Mouse (Mus musculus): ENCODE measurements around the gene Scp2.
A peak's percentile ranks its signal among the peaks of the same experiment; 100 is the strongest.

The Scp2 gene

GRCm38 (mm10) chr4:108059601-108060379 lies 85.0 kb downstream of the Scp2 start:
- no peak for DNase-seq (ENCODE audit: low read depth, low spot score)

GRCm38 (mm10) chr4:108058166-108058565 lies 86.6 kb downstream of the Scp2 start:
- DNase-seq (ENCODE audit: low read depth, low spot score) = no peak

- DNase-seq (ENCODE audit: low read depth, low spot score) = no peak
Measured at GRCm38 (mm10) chr4:108057247-108057646, 87.6 kb downstream of the Scp2 start.

GRCm38 (mm10) chr4:108055873-108056272 lies 88.9 kb downstream of the Scp2 start:
- DNase-seq (ENCODE audit: low read depth, low spot score) = no peak

GRCm38 (mm10) chr4:108052673-108053072 lies 92.1 kb downstream of the Scp2 start:
- no peak for DNase-seq (ENCODE audit: low read depth, low spot score)

GRCm38 (mm10) chr4:108051687-108052274 lies 93.0 kb downstream of the Scp2 start:
- DNase-seq (ENCODE audit: low read depth, low spot score) = no peak

- DNase-seq (ENCODE audit: low read depth, low spot score) = no peak
Measured at GRCm38 (mm10) chr4:108046136-108046535, 98.7 kb downstream of the Scp2 start.

- DNase-seq (ENCODE audit: low read depth, low spot score) = peak; percentile 38
Measured at GRCm38 (mm10) chr4:108045136-108046107, 99.4 kb downstream of the Scp2 start.

GRCm38 (mm10) chr4:108037027-108037426 lies 107.8 kb downstream of the Scp2 start:
- no peak for DNase-seq (ENCODE audit: low read depth, low spot score)

- DNase-seq (ENCODE audit: low read depth, low spot score) = no peak
Measured at GRCm38 (mm10) chr4:108033041-108033764, 111.6 kb downstream of the Scp2 start.

- no peak for DNase-seq (ENCODE audit: low read depth, low spot score)
Measured at GRCm38 (mm10) chr4:108032352-108032849, 112.4 kb downstream of the Scp2 start.

GRCm38 (mm10) chr4:108031502-108032351 lies 113.1 kb downstream of the Scp2 start:
- DNase-seq (ENCODE audit: low read depth, low spot score) = no peak

- DNase-seq (ENCODE audit: low read depth, low spot score) = no peak
Measured at GRCm38 (mm10) chr4:108030888-108031501, 113.8 kb downstream of the Scp2 start.

- DNase-seq (ENCODE audit: low read depth, low spot score) = no peak
Measured at GRCm38 (mm10) chr4:108026193-108026592, 118.6 kb downstream of the Scp2 start.

- no peak for DNase-seq (ENCODE audit: low read depth, low spot score)
Measured at GRCm38 (mm10) chr4:108025269-108025668, 119.5 kb downstream of the Scp2 start.

- DNase-seq (ENCODE audit: low read depth, low spot score) = no peak
Measured at GRCm38 (mm10) chr4:108024641-108025040, 120.2 kb downstream of the Scp2 start.

- DNase-seq (ENCODE audit: low read depth, low spot score) = no peak
Measured at GRCm38 (mm10) chr4:108023186-108023585, 121.6 kb downstream of the Scp2 start.

GRCm38 (mm10) chr4:108020178-108020577 lies 124.6 kb downstream of the Scp2 start:
- no peak for DNase-seq (ENCODE audit: low read depth, low spot score)

GRCm38 (mm10) chr4:108018961-108019921 lies 125.6 kb downstream of the Scp2 start:
- peak; percentile 12 for DNase-seq (ENCODE audit: low read depth, low spot score)
